Mouse (Mus musculus): ENCODE measurements around the gene Plcd4.

DNA sequence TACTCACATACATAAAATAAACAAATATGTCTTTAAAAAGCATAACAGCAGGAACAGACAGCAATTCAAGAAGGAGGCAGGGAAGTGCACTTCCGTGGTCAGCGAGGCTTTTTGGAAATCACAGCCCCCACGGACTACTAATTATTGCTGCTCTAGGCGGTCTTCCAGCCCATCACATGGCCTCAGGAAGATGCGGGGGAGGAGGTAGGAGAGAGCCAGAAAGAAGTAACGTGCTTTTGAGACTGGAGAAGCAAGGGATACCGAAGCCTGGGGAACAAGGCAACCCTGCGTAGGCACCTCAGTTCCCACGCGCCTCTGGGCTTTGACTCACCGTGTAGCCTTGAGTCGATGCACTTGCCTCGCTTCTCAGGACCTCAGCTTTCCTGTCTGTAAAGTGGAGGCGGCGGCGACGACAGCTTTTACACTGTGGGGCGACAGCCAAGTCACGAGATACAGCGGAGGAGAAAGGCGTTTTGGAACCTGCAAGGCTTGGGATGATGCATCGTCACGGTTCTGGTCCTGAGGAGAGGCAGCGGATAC lies 44.6 kb downstream of the Plcd4 start:
- TF ChIP-seq TAL1 (IDR thresholded peaks at IDR 0.05; ENCODE audit: low read length) (no peak), GATA1 (IDR thresholded peaks at IDR 0.05; ENCODE audit: low read length) (no peak)
